Mouse (Mus musculus) gonadal fat pad, adult 2 months (tissue): ENCODE data around the gene Spata45. TPM values are rescaled to one million over a fixed set of nuclear protein-coding genes. Genes with fewer than 3 reads are reported as not detected.

Experiments
- DNase-seq: peaks from one replicate; pipeline ENCODE4 v3.0.0-alpha.2; 2012; ENCODE audit warnings: low read depth
- polyA plus RNA-seq: library from polyadenylated mRNA; depleted of rRNA; stranded (reverse); fragments of >200 nt; gene quantifications from 2 replicates; pipeline ENCODE4 v1.2.3, GENCODE M21; 2012

Spata45 gene
- polyA plus RNA-seq, 1 experiment = not detected

GRCm38 (mm10) chr1:191041352-191041751 is 4.9 kb downstream of the Spata45 start:
- no peak for DNase-seq

GRCm38 (mm10) chr1:191042106-191042505 is 5.7 kb downstream of the Spata45 start:
- no peak for DNase-seq

DNA sequence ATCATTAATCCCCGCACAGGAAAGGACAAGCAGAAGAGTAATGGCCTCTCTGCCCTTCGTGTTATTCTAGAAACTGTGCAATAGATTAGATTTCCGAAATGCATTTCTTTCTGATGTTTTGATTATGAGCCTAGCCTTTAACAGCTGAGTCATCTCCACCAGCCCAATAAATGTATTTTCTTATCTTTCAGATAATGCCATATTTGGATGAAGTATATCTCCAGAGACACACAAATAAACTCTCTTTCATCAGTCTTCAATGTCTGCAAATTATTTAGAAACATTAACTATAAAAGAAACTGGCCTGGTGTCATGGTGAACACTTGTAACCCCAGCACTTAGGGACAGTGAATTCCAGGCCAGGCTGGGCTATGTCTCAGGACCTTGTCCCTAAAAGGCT is 6.2 kb downstream of the Spata45 start:
- DNase-seq = no peak

GRCm38 (mm10) chr1:191045264-191045663 is 8.8 kb downstream of the Spata45 start:
- no peak for DNase-seq

GRCm38 (mm10) chr1:191046231-191046824 is 9.9 kb downstream of the Spata45 start:
- peak; percentile 81 for DNase-seq

GRCm38 (mm10) chr1:191053555-191053954 is 17.1 kb downstream of the Spata45 start:
- DNase-seq = no peak

- DNase-seq = no peak
Measured at GRCm38 (mm10) chr1:191054870-191055532, 18.6 kb downstream of the Spata45 start.

GRCm38 (mm10) chr1:191055533-191055873 is 19.1 kb downstream of the Spata45 start:
- DNase-seq = no peak

- DNase-seq = no peak
Measured at GRCm38 (mm10) chr1:191057461-191057860, 21.0 kb downstream of the Spata45 start.

- no peak for DNase-seq
Measured at GRCm38 (mm10) chr1:191062241-191062780, 25.9 kb downstream of the Spata45 start.

DNA sequence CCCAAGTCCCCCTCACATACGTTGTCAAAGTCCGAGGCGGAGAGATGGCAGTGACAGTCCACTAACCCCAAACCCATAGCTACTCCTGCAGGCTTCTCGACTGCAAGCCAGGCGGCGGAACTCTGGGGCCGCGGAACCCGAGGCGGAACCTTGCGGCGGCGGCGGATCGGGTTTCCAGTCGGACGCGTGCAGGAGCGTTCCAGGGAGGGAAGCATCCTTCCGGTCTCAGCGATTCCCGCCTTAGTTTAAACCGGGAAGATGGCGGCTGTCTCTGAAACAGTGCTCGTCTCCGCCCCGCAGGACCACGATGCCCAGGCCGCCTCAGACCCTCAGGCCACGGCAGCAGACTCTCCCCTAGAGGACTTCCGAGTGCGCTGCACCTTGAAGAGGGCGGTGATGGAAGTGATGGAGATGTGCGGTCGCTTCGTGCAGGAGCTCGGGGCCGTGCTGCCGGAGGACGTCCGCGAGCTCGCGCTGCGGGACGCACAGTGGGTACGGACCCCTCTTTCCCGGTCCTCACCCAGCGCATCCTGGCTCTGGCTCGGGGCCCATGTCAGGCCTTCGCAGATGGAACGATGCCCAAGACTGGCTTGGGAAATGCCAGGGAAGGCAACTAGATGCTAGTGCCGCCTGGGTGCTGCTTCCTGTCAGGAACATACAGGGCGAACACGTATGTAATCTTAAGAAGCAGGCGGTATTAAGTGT is 26.5 kb downstream of the Spata45 start, which contains the start of the genes Tatdn3 and Nsl1:
Tatdn3 (minus strand) TSS at position 152 of the 705 bp plus-strand sequence.
Nsl1 (plus strand) TSS at position 232 of the 705 bp plus-strand sequence.
- no peak for DNase-seq

- no peak for DNase-seq
Measured at GRCm38 (mm10) chr1:191063700-191064099, 27.3 kb downstream of the Spata45 start.

GRCm38 (mm10) chr1:191064535-191064934 is 28.1 kb downstream of the Spata45 start:
- DNase-seq = no peak

- no peak for DNase-seq
Measured at GRCm38 (mm10) chr1:191065188-191065587, 28.7 kb downstream of the Spata45 start.

- no peak for DNase-seq
Measured at GRCm38 (mm10) chr1:191068377-191068776, 31.9 kb downstream of the Spata45 start.

DNA sequence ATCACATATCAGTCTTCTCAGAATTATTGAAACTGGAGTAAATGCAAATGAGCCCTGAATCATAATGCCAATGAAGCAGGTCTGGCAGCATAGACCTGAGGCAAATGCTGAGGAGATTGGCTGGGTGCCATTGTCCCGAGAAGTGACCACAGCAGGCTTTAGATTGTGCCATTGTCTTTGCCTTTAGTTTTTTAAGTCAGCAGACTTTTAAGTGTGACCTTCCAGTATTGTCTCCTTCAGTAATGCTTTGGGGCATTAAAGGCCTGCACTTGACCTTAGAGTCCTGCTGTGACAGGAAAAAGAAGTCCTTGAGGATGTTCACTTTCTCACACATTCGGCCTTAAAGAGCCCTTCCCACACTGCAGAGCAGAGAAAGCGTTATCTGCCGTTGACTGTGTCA is 33.8 kb downstream of the Spata45 start:
- no peak for DNase-seq

DNA sequence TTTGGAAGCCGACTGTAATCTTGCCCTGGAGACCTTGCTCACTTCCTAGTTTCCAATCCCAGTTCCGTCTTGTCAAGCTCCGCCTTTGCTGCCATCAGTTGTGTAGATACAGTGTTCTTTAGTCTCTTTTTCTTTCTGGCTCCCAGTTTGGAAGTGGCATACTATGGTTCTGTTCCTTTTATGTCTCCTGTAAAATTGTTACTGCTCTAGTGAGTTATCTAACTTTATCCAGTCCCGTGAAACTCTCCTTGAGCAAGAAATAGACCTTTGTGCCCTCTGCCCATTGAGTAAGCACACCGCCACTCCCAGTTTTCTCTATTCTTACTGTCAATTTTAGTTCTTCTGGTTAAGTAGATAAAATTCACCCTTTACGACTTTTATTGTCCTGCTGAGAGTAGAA is 35.2 kb downstream of the Spata45 start:
- DNase-seq = no peak

GRCm38 (mm10) chr1:191072329-191072913 is 36.0 kb downstream of the Spata45 start:
- DNase-seq = no peak

GRCm38 (mm10) chr1:191073001-191073400 is 36.6 kb downstream of the Spata45 start:
- DNase-seq = no peak

DNA sequence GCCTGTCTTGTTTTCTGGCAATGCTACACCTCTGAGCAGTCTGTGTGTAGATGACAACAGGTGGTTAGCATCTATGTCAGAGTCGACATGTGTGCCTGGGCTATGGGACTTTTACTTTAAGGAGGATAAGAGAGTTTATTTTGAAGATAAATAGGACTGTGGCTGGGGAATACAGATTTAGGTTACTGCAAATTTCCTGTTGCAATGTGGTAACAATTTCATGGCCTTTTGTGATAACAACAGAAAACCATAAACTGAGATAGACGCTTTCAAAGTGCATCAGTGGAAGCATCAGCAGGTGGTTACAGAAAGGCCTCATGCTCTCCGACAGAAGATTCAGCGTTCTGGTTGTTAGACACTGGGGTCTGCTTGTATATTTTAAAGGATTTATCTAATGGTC is 37.0 kb downstream of the Spata45 start:
- no peak for DNase-seq

- no peak for DNase-seq
Measured at GRCm38 (mm10) chr1:191075199-191075883, 38.9 kb downstream of the Spata45 start.

DNA sequence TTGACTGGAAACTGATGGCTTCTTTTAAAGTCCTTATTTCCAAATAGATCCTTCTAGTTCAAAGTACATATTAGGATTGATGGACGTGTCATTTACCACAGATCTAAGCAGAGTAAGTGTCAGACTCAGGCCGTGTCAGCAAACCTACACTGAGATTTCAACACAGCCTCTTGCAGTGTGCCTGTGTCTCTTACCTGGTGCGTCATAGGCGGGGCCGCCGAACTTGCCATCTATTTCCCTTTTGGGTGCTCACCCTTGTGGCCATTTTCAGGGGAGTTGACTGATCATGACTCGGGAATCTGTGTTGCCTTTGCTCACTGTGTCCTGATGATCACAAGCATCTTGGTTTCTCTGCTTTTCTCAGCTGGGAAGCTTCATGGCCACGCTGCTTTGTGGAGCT is 46.8 kb downstream of the Spata45 start:
- no peak for DNase-seq
